Mouse (Mus musculus): ENCODE data around the gene Cdh12. TPM values are rescaled to one million over a fixed set of nuclear protein-coding genes. Genes with fewer than 3 reads are reported as not detected.

Gene Cdh12
- polyA plus RNA-seq, 1 experiment from 2014 or later = 0.31 TPM

DNA sequence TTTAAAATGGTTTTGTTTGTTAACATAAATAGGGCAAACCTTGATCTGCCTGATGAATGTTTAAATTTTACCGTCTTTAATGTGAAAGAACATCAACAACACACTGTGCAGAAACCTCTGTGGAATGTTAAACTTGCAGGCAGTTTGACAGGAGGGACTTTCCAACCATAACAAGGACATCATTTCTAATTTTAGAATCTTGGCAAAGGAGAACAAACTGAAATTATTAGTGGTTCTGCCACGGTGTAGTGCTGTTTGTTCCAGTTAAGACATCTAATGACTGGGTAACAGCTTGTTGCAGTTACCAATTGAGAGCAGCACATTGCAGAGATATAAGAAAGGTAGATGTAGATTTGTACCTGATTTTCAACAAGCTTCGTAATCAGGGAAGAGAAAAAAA lies 453.5 kb downstream of the Cdh12 start:
- ATAC-seq (ENCODE audit: insufficient number of reproducible peaks, insufficient read depth, low FRiP score, low TSS enrichment, low read depth) = no peak
- H3K36me3 ChIP-seq = no peaks in the 10 kb centered on the region

GRCm38 (mm10) chr15:20928221-20928620 lies 479.2 kb downstream of the Cdh12 start:
- no peak overlapping the region for H3K27ac ChIP-seq
- no peak overlapping the region for H3K9ac ChIP-seq (replicated peaks)
- H3K36me3 ChIP-seq = no peaks in the 10 kb centered on the region
- no peak overlapping the region for H3K4me3 ChIP-seq (replicated peaks)
- no peaks in the 10 kb centered on the region for H3K4me1 ChIP-seq (replicated peaks)
- H3K9me3 ChIP-seq = no peaks in the 10 kb centered on the region
- no peak overlapping the region for H3K4me2 ChIP-seq
- H3K27me3 ChIP-seq = no peaks in the 10 kb centered on the region
- no peak for ATAC-seq (ENCODE audit: insufficient number of reproducible peaks, insufficient read depth, low FRiP score, low TSS enrichment, low read depth)

More for the DNA sequence above, 453.5 kb downstream of the Cdh12 start:
- 60% methylated on average over 3 of the region's 3 CpGs for WGBS
- no peak overlapping the region for H3K9ac ChIP-seq (replicated peaks)
- H3K4me3 ChIP-seq (replicated peaks) = no peak overlapping the region
- H3K9me3 ChIP-seq = no peaks in the 10 kb centered on the region
- H3K27me3 ChIP-seq = no peaks in the 10 kb centered on the region
- H3K27ac ChIP-seq = no peak overlapping the region
- H3K4me2 ChIP-seq = no peak overlapping the region
- no peaks in the 10 kb centered on the region for H3K4me1 ChIP-seq (replicated peaks)

GRCm38 (mm10) chr15:20944000-20944399 lies 494.9 kb downstream of the Cdh12 start:
- Histone ChIP-seq H3K4me2 (no peak overlapping the region), H3K27ac (no peak overlapping the region), H3K4me3 (replicated peaks) (no peak overlapping the region), H3K27me3 (no peaks in the 10 kb centered on the region), H3K36me3 (no peaks in the 10 kb centered on the region), H3K9ac (replicated peaks) (no peak overlapping the region), H3K9me3 (no peaks in the 10 kb centered on the region), H3K4me1 (replicated peaks) (no peaks in the 10 kb centered on the region)
- no peak for ATAC-seq (ENCODE audit: insufficient number of reproducible peaks, insufficient read depth, low FRiP score, low TSS enrichment, low read depth)

DNA sequence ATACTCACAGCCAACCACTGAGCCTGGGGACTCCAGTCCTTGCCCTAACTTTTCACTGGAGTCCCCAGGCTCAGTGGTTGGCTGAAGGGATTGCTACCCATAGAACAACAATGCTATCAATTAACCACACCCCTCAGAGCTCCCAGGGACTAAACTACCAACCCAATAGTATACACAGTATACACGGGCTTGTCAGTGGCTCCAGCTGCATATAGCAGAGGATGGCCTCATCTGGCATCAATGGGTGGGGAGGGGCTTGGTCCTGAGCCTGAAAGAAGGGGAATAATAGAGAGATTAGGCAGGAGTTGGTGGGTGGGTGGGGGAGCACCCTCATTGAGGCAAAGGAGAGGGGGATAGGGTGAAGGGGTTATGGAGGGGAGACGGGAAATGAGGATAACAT lies 518.4 kb downstream of the Cdh12 start:
- H3K27me3 ChIP-seq = no peaks in the 10 kb centered on the region

GRCm38 (mm10) chr15:20971041-20971440 lies 522.0 kb downstream of the Cdh12 start:
- Histone ChIP-seq H3K36me3 (no peaks in the 10 kb centered on the region), H3K9me3 (no peaks in the 10 kb centered on the region), H3K4me1 (replicated peaks) (no peaks in the 10 kb centered on the region), H3K27me3 (no peaks in the 10 kb centered on the region), H3K9ac (replicated peaks) (no peak overlapping the region), H3K4me3 (replicated peaks) (no peak overlapping the region), H3K27ac (no peak overlapping the region), H3K4me2 (no peak overlapping the region)
- 90% methylated on average over 2 of the region's 2 CpGs for WGBS
- no peak for ATAC-seq (ENCODE audit: insufficient number of reproducible peaks, insufficient read depth, low FRiP score, low TSS enrichment, low read depth)

More for the DNA sequence above, 518.4 kb downstream of the Cdh12 start:
- no peak overlapping the region for H3K9ac ChIP-seq (replicated peaks)
- H3K4me3 ChIP-seq (replicated peaks) = no peak overlapping the region
- no peak overlapping the region for H3K27ac ChIP-seq
- no peak overlapping the region for H3K4me2 ChIP-seq
- H3K4me1 ChIP-seq (replicated peaks) = no peaks in the 10 kb centered on the region
- ATAC-seq (ENCODE audit: insufficient number of reproducible peaks, insufficient read depth, low FRiP score, low TSS enrichment, low read depth) = peak; percentile 47; the same call in 1 of the 2 replicates
- 66% methylated on average over 2 of the region's 2 CpGs for WGBS
- no peaks in the 10 kb centered on the region for H3K9me3 ChIP-seq
- H3K36me3 ChIP-seq = no peaks in the 10 kb centered on the region

DNA sequence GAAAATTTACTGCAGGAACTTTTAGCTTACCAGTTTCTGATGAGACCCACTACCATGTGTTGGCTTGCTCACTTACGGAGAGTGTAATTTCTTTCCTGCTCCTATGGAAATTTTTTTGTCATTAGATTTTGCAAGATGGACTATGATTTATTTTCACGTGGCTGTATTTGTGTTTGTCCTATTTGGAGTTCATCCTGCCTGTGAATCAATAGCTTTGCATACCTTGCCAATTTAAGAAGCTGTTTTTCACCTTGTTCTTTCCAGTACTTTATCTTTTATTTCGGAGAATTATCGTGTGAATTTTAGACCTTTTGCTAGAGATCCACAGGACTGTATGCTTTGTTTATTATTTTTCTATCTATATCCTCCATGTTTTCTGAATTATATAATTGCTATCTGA lies 551.5 kb downstream of the Cdh12 start:
- Histone ChIP-seq H3K36me3 (no peaks in the 10 kb centered on the region), H3K4me1 (replicated peaks) (no peaks in the 10 kb centered on the region), H3K9me3 (no peaks in the 10 kb centered on the region), H3K27me3 (no peaks in the 10 kb centered on the region), H3K9ac (replicated peaks) (no peak overlapping the region), H3K4me2 (no peak overlapping the region), H3K27ac (no peak overlapping the region), H3K4me3 (replicated peaks) (no peak overlapping the region)
- no peak for ATAC-seq (ENCODE audit: insufficient number of reproducible peaks, insufficient read depth, low FRiP score, low TSS enrichment, low read depth)
- 80% methylated on average over 4 of the region's 4 CpGs for WGBS

- 87% methylated on average over 2 of the region's 2 CpGs for WGBS
- no peaks in the 10 kb centered on the region for H3K9me3 ChIP-seq
- no peaks in the 10 kb centered on the region for H3K4me1 ChIP-seq (replicated peaks)
- no peak overlapping the region for H3K4me3 ChIP-seq (replicated peaks)
- H3K9ac ChIP-seq (replicated peaks) = no peak overlapping the region
- H3K27me3 ChIP-seq = no peaks in the 10 kb centered on the region
- no peaks in the 10 kb centered on the region for H3K36me3 ChIP-seq
- no peak overlapping the region for H3K4me2 ChIP-seq
- H3K27ac ChIP-seq = no peak overlapping the region
- no peak for ATAC-seq (ENCODE audit: insufficient number of reproducible peaks, insufficient read depth, low FRiP score, low TSS enrichment, low read depth)
These were observed 558.9 kb downstream of the Cdh12 start for GRCm38 (mm10) chr15:21007931-21008330.

DNA sequence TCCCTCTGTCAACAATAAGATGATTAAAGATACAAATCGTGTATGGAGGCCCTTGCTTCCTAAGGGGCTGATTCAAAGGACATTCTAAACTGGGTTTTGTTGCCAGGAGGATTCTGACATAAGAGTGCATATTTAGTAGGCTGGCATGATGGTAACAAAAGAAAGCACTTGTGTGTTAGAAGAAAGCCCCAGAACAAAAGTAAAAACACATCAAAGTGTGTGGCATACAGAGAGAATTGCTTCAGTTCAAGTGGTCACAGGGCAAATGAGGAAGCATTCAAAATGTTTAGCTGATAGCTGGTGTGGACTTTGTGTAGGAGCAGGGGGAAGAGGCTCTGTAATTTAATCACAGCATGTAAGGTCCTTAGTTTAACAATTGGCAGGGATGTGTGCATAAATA lies 559.4 kb downstream of the Cdh12 start:
- Histone ChIP-seq H3K4me3 (replicated peaks) (no peak overlapping the region), H3K27me3 (no peaks in the 10 kb centered on the region), H3K36me3 (no peaks in the 10 kb centered on the region), H3K9ac (replicated peaks) (no peak overlapping the region), H3K4me1 (replicated peaks) (no peaks in the 10 kb centered on the region), H3K9me3 (no peaks in the 10 kb centered on the region), H3K4me2 (no peak overlapping the region), H3K27ac (no peak overlapping the region)
- no peak for ATAC-seq (ENCODE audit: insufficient number of reproducible peaks, insufficient read depth, low FRiP score, low TSS enrichment, low read depth)
- WGBS = 54% methylated on average over 1 of the region's 1 CpGs

DNA sequence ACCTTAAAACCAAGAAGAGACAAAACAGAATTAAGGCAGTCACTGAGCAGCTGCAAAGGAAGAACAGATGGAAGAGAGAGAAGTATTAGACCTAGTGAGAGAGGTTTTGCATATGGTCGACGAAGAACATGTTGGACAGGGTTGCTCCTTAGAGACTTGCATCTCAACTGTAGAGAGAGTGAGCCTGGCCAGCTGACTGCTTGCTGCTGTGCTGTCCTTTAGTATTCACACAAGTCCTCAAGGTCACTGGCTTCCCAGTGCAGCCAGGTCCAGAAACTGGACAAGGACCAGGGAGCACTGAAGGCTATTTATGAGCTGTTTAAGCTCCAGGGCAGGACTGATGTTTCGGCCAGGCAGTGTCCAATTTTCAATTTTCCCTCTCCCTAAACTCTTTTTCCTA lies 559.9 kb downstream of the Cdh12 start:
- Histone ChIP-seq H3K27ac (no peak overlapping the region), H3K9me3 (no peaks in the 10 kb centered on the region), H3K4me2 (no peak overlapping the region), H3K9ac (replicated peaks) (no peak overlapping the region), H3K27me3 (no peaks in the 10 kb centered on the region), H3K4me1 (replicated peaks) (no peaks in the 10 kb centered on the region), H3K36me3 (no peaks in the 10 kb centered on the region), H3K4me3 (replicated peaks) (no peak overlapping the region)
- ATAC-seq (ENCODE audit: insufficient number of reproducible peaks, insufficient read depth, low FRiP score, low TSS enrichment, low read depth) = no peak
- WGBS = 80% methylated on average over 3 of the region's 3 CpGs

DNA sequence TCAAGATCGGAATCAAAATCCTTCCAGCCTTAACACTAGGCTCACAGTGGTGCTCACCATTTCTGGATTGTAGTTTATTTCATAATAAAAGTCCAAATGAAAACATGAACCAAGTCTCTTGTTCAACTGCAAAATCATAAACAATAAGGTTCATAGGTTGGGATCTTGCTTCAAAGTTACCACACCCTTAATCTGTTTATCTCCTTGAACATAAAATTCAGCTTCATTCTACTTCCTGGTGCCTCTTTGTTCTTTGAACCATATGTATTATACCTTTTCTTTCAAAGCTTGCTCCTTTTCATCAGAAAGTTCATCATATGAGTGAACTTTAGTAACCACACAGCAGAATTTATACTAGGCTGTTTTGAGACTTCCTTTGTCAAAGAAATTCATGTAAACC lies 614.6 kb downstream of the Cdh12 start:
- Histone ChIP-seq H3K36me3 (no peaks in the 10 kb centered on the region), H3K9me3 (no peaks in the 10 kb centered on the region), H3K27me3 (no peaks in the 10 kb centered on the region), H3K4me3 (replicated peaks) (no peak overlapping the region), H3K4me1 (replicated peaks) (no peaks in the 10 kb centered on the region), H3K27ac (no peak overlapping the region), H3K9ac (replicated peaks) (no peak overlapping the region), H3K4me2 (no peak overlapping the region)
- WGBS = 64% methylated on average over 1 of the region's 1 CpGs
- ATAC-seq (ENCODE audit: insufficient number of reproducible peaks, insufficient read depth, low FRiP score, low TSS enrichment, low read depth) = no peak

DNA sequence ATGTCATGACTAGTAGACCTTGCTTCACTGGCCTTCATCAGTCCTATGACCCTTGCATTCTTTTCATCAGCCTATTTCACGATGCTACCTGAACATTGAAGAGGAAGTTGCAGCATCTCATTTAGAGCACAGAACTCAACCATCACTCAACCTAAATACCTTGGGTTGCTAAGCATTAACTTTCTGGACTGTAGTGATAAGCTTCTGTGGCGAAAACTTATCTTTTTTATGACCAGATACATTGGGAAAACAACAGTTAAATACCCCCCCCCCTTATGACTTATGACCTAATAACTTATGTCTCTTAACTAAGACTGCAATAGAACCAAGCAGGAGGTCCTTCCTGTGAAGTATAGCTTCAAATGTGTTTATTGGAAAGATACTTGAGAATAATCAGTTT lies 620.2 kb downstream of the Cdh12 start:
- Histone ChIP-seq H3K4me3 (replicated peaks) (no peak overlapping the region), H3K4me1 (replicated peaks) (no peaks in the 10 kb centered on the region), H3K9ac (replicated peaks) (no peak overlapping the region), H3K36me3 (no peaks in the 10 kb centered on the region), H3K9me3 (no peaks in the 10 kb centered on the region), H3K27ac (no peak overlapping the region), H3K27me3 (no peaks in the 10 kb centered on the region), H3K4me2 (no peak overlapping the region)
- WGBS = 76% methylated on average over 2 of the region's 2 CpGs
- no peak for ATAC-seq (ENCODE audit: insufficient number of reproducible peaks, insufficient read depth, low FRiP score, low TSS enrichment, low read depth)

- no peaks in the 10 kb centered on the region for H3K27me3 ChIP-seq
- H3K27ac ChIP-seq = no peak overlapping the region
- no peak overlapping the region for H3K4me3 ChIP-seq (replicated peaks)
- 90% methylated on average over 1 of the region's 1 CpGs for WGBS
- no peak overlapping the region for H3K9ac ChIP-seq (replicated peaks)
- H3K9me3 ChIP-seq = no peaks in the 10 kb centered on the region
- no peaks in the 10 kb centered on the region for H3K4me1 ChIP-seq (replicated peaks)
- H3K4me2 ChIP-seq = no peak overlapping the region
- no peak for ATAC-seq (ENCODE audit: insufficient number of reproducible peaks, insufficient read depth, low FRiP score, low TSS enrichment, low read depth)
- H3K36me3 ChIP-seq = no peaks in the 10 kb centered on the region
These were observed 643.8 kb downstream of the Cdh12 start for GRCm38 (mm10) chr15:21092824-21093223.

Data from limb, embryonic 12.5 days (tissue).